Mouse (Mus musculus) yolk sac, embryonic 10.5 days (tissue): ENCODE measurements around the gene Pitx3.
"Not testable (repeated sequence)": the region's sequence is repeated elsewhere in the genome, so short reads cannot be mapped to it uniquely, and the experiment has no call there.

Experiments
- DNase-seq: peaks from one replicate; pipeline ENCODE4 v3.0.0-alpha.2; 2017; ENCODE audit warnings: low spot score

The Pitx3 gene

DNA sequence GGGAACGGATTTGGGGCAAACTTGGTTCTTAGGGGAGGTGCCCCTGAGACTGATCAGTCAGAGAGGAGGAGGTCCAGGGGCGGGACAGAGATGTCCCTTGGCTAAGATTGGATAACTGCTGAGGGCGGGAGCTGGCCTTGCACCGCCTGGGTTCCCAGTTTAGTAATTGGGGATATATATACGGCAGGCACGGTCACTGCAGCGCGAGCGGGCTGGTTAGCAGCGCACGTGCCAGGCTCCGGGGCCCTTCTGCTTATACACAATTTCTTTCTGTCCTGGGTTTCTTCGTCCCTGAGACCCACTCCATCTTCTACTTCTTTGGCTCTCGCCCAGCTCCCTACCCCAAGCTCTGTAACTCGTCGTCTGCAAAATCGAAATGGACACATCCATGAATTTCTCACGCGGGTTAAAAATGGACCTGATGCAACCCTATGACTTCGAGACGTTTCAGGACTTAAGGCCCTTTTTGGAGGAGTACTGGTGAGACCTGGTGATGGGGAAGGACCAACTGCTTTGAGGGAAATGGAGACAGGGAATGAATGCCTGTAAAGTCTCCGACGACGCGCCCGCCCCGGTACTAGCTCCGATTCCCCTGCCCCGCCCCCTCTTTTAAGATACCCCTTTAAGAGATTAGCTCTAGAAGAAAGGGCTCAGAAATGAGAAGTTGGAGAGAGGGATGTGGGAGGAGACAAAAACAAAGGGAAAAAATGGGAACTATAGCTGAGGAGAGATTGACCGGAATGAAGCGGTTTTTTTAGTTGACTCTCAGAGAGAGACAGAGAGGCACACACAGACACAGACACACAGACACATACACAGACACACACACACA lies 16.2 kb downstream of the Pitx3 start, which contains the start of gene Elovl3:
Gene Elovl3, plus strand, starts transcription at position 204 of the 832 bp plus-strand sequence.
- DNase-seq: no peak

GRCm38 (mm10) chr19:46131283-46131682 lies 16.8 kb downstream of the Pitx3 start:
- DNase-seq: no peak

DNA sequence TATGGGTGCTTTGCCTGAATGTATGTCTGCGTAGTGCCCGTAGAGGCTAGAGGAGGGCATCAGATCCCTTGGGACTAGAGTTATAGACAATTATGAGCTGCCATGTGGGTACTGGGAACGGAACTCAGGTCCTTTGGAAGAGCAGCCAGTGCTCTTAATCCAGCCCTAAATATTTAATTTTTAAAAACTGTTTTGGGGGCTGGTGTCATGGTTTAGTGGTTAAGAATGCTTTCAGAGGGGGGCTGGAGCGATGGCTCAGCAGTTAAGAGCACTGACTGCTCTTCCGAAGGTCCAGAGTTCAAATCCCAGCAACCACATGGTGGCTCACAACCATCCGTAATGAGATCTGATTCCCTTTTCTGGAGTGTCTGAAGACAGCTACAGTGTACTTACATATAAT lies 18.4 kb downstream of the Pitx3 start:
- not testable (repeated sequence) for DNase-seq

DNA sequence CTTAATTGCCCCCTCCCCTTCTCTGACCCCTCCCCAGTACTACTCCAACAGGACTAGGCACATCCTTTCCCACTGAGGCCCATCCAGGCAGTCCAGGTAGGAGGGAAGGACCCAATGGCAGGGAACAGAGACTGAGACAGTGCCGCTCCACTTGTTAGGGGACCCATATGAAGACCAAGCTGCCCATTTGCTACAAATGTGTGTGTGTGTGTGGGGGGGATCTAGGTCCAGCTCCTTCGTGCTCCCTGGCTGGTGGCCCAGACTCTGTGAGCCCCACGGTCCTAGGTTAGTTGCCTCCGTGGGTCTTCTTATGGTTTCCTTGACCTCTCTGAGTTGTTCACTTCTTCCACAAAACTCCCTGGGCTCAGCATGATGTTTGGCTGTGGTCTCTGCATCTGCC lies 21.8 kb downstream of the Pitx3 start:
- DNase-seq: no peak

GRCm38 (mm10) chr19:46124651-46125050 lies 23.5 kb downstream of the Pitx3 start:
- DNase-seq: no peak

GRCm38 (mm10) chr19:46123876-46124275 lies 24.2 kb downstream of the Pitx3 start:
- DNase-seq: no peak

DNA sequence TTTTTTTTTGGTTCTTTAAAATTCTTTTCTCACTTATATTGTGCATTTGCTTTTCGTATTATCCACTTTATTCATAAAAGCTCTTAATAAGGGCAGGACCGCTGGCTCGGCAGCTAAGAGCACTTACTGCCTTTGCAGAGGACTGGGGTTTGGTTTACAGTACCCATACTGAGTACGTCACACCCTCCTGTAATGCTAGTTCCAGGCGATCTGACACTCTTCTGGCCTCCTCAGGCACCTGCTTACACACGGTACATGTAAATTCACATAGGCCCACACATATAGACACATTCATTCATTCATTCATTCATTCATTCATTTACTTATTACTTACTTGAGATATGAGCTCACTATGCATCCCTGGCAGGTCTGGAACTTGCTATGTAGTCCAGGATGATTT lies 27.3 kb downstream of the Pitx3 start:
- DNase-seq: no peak

- no peak for DNase-seq
Observed at GRCm38 (mm10) chr19:46119458-46119857, 28.7 kb downstream of the Pitx3 start.

DNA sequence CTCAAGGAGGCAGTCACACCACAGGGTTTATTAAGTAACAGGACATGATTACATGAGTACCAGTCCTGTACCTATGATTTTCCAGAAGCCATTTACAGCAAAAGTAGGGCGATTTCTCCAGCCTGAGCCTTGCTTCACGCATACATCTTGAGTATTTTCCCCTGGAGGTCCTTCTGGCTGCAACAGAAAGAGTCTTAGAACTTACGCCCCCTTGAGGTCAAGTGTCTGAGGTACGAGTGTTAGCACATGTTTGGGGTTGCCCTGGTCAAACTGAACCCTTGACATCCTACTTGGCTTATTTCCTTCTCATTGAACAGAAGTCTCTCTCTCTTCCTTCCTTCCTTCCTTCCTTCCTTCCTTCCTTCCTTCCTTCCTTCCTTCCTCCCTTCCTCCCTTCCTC lies 33.5 kb downstream of the Pitx3 start:
- DNase-seq: no peak

- no peak for DNase-seq
Observed at GRCm38 (mm10) chr19:46110781-46111180, 37.3 kb downstream of the Pitx3 start.

DNA sequence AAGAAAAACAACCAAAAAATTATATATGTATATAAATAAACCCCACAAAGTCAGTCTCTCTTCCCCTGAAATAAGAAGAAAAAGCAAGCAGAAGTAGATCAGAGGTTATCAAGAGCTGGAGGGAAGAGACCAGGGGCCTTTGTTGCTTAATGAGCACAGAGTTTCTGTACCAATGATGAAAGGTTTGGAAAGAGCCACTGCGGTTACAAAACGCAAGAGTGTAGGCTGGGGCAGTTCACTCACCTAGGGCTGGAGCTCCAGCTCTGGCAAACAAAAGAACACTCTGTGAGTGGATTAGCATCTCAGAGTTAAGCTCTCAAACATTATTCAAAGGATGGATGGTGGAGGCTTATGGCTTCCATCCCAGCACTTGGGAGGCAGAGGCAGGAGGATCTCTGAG lies 37.9 kb downstream of the Pitx3 start:
- no peak for DNase-seq

- no peak for DNase-seq
Observed at GRCm38 (mm10) chr19:46104187-46104557, 44.0 kb downstream of the Pitx3 start.

DNA sequence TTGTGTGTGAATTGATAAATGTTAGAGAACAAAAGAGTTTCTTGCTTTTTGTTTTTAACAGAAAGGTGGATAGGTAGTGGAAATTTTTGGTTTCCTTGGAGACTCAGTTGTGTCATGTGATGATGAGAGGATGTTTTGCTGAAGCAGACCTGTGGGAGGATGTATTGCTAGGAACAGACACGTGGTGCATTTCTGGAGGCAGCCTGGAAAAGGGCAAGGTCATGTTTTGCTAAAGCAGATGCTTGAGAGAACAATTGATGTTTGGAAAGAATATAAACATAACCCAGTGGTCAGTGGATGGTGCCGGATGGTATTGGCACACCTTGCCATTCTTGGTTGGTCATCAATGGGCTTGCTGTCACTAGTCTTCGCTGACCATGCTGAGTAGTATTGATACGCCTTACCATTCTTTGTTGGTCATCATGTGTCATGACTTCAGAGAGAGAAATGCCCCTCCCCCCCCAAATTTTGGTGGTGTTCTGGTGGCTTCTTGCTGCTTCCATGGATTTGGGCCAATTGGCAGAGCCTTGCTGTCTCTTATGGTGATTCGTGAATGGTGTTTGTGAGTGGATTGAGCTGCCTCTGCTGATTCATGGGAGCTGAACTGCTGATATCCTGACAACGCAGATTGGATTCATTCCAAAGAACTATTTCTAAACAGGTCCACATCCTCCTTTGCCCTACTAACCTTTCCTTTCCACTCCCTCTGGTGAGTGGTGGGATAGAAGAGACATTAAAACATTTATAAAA lies 44.5 kb downstream of the Pitx3 start:
- no peak for DNase-seq

GRCm38 (mm10) chr19:46099561-46099960 lies 48.6 kb downstream of the Pitx3 start:
- DNase-seq: no peak

- no peak for DNase-seq
Observed at GRCm38 (mm10) chr19:46096396-46096795, 51.7 kb downstream of the Pitx3 start.

GRCm38 (mm10) chr19:46095291-46095690 lies 52.8 kb downstream of the Pitx3 start:
- DNase-seq: no peak

- DNase-seq: no peak
Observed at GRCm38 (mm10) chr19:46094144-46094543, 54.0 kb downstream of the Pitx3 start.

DNA sequence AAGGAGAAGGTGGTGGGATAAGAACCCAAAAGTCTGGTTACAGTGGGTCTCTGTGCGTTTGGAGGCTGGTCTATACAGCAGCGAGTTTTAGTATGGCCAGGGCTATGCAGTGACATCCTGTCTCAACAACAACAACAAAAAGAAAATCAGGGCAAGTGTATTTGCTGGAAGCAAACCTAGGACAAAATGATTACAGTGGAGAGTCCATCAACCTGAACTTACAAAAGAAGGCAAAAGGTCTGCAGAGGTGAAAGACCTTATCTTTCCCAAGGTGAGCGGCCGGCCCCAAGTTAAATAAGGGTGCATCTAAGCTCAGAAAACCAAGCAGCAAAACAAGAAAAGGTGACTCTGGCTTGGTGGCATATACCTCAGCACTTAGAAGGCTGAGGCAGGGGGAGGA lies 56.5 kb downstream of the Pitx3 start:
- DNase-seq: no peak

DNA sequence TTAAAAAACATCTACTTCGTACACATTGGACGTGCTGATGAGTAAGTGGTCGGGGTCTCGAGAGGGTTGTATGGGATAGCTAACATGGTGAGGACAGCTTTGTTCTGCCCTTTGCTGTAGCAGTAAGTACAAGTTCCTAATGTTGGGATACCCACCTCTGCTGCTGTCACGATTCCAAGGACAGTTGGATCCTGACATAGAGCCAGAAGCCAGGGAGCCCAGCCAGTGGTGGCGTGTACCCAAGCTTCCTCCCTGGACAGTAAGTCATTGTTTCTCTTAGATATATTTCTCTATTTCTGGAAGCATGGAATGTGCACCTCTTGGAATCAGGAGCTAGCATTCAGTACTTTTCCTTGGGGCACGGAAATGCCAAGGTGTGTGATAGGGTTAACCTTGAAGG lies 60.3 kb downstream of the Pitx3 start:
- no peak for DNase-seq

DNA sequence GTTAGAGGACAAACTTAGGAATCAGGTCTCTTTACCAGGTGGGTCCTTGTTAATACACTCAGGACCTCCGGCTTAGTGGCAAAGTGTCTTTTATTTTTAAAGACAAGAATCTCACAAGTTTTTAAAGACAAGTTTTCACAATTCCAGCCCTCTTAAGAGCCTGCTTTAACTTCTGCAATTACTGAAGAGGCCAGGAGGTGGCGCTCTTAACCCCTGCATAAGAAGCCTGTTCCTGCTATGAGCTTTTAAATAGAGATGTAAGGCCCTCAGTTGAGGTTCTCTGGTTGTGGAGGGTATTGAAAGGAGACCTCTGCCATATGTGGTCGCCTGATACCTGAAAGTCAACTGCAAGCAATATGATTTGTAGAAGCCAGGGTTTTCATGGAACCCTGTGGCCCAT lies 61.8 kb downstream of the Pitx3 start:
- no peak for DNase-seq
